Mouse (Mus musculus) midbrain, embryonic 11.5 days (tissue): ENCODE results near the gene Retreg3. TPM values are rescaled to one million over a fixed set of nuclear protein-coding genes. Genes with fewer than 3 reads are reported as not detected.
A peak's percentile ranks its signal among the peaks of the same experiment; 100 is the strongest.

Experiments used
- ATAC-seq: fragments of 200-750 bp; cut with Nextera tagmentation; 2 replicates; pipeline ENCODE4 v1.8.0; 2017; ENCODE audit warnings: moderate TSS enrichment, moderate library complexity; ENCODE audit not compliant: low FRiP score
- DNase-seq: peaks from one replicate; pipeline ENCODE4 v3.0.0; 2015; ENCODE audit warnings: low spot score; ENCODE audit errors: missing footprints
- H3K27ac ChIP-seq: fragments of 300-500 bp; sonication (generic); 2 replicates; pipeline ENCODE4 v1.5.1; 2014; ENCODE audit warnings: low read depth, low read length
- H3K27me3 ChIP-seq: fragments of 300-500 bp; sonication (generic); 2 replicates; pipeline ENCODE4 v1.6.1; 2014; ENCODE audit warnings: mild to moderate bottlenecking, low read length, moderate library complexity, mixed read lengths; ENCODE audit not compliant: control insufficient read depth, insufficient read depth
- H3K36me3 ChIP-seq: fragments of 300-500 bp; sonication (generic); 2 replicates; pipeline ENCODE4 v1.6.1; 2014; ENCODE audit warnings: mild to moderate bottlenecking, low read length, moderate library complexity, mixed read lengths; ENCODE audit not compliant: control insufficient read depth, insufficient read depth
- H3K4me1 ChIP-seq: fragments of 300-500 bp; sonication (generic); 2 replicates; pipeline ENCODE4 v1.6.1; 2014; ENCODE audit warnings: low read length; ENCODE audit not compliant: control insufficient read depth, insufficient read depth
- H3K4me2 ChIP-seq: fragments of 300-500 bp; sonication (generic); 2 replicates; pipeline ENCODE4 v1.6.1; 2014; ENCODE audit warnings: mild to moderate bottlenecking, moderate library complexity
- H3K4me3 ChIP-seq: fragments of 300-500 bp; sonication (generic); 2 replicates; pipeline ENCODE4 v1.5.1; 2014; ENCODE audit warnings: low read depth, low read length
- H3K9ac ChIP-seq: fragments of 300-500 bp; sonication (generic); 2 replicates; pipeline ENCODE4 v1.6.1; 2014; ENCODE audit warnings: low read length
- H3K9me3 ChIP-seq: fragments of 300-500 bp; sonication (generic); 2 replicates; pipeline ENCODE4 v1.6.1; 2016; ENCODE audit warnings: low read length; ENCODE audit not compliant: control insufficient read depth
- WGBS: fragments of 180-500 bp; shearing (Covaris S2); extraction: QIAGEN DNeasy Blood & Tissue Kit; methylation state at CpG from one replicate; pipeline ENCODE4 v1.1.7; 2014; 5-methylcytosine and 5-hydroxymethylcytosine counted together
- polyA plus RNA-seq: library from polyadenylated mRNA; unstranded; fragments of >200 nt; fragmentation: Nextera tagmentation; extraction: Ambion mirVana; gene quantifications from 2 replicates; pipeline ENCODE4 v1.2.1, GENCODE M21; 2014

The Retreg3 gene
- polyA plus RNA-seq, 1 experiment from 2014 or later: 11.4 TPM

DNA sequence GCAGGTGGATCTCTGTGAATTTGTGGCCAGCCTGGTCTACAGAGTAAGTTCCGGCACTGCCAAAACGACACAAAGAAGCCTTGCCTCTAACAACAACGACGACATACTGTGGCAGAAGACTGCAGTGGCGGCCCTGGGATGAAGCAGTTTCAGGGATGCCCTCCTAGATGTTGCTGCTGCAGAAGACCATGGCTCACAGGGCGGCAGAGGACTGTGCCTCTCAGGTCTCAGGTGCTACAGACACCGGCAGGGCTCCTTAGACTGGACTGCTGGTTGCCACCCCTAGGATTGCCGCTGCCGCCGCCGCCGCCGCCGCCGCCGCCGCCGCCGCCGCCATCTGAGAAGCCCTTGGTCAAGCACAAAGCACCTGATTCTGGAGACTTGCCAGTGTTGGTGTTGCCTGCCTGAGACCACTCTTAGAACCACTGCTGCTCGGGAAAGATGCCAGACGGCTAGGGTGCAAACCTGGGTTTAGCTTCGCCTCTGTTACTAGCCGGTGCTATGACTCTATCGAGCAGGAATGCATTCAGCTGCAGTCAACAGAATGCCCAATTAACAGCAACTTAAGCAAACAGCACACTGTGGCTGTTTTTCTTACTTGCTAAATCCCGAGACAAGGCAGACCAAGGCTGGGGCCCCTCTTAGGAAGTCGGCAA, 20.6 kb upstream of the Retreg3 start:
- ATAC-seq: no peak
- H3K27ac ChIP-seq: no peak overlapping the region

DNA sequence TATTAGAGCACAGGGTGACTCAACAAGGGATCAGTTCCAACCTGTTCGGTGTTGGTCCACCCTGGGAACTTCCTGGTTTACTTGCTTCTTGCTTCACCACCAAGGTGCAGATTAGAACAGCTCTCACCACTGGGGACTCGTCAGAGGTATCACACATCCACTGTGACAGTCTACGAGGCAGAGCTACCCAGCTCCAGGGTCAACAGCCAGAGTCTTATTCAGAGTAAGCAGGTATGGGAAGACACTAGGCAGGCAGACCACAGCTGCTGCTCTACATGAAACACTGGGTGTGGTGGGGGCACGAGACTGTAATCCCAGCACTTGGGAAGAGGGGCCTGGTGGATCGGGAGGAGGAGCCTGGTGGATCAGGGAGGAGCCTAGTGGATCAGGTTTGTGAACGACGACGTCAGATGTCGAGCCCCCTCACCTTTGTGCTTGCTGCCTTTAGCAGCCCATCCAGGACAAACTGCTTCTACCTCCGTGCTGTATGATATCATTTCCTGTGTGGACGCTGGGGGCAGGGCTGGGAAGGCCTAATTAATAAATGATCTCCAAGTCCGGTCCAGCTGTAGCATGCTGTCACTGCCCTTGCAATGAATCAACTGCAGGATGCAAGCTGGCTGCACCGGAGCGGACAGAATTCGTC, 19.0 kb upstream of the Retreg3 start:
- Histone ChIP-seq H3K9me3 (no peaks in the 10 kb centered on the region), H3K27ac (no peak overlapping the region), H3K36me3 (no peaks in the 10 kb centered on the region), H3K27me3 (no peaks in the 10 kb centered on the region), H3K4me2 (peak overlapping the region; percentile 22), H3K4me3 (no peak overlapping the region; the same call in 1 of the 2 replicates), H3K9ac (0 out of 2 replicates have a peak overlapping the region, but pooled peaks have one; percentile 0), H3K4me1 (no peaks in the 10 kb centered on the region)
- ATAC-seq (peak; percentile 65; the same call in 1 of the 2 replicates), DNase-seq (peak; percentile 88)
- 30% methylated on average over 15 of the region's 15 CpGs for WGBS

More for the DNA sequence above, 20.6 kb upstream of the Retreg3 start:
- H3K9ac ChIP-seq: peak overlapping the region; percentile 6; the same call in 1 of the 2 replicates
- peak overlapping the region; percentile 11; the same call in 1 of the 2 replicates for H3K4me3 ChIP-seq
- WGBS: 40% methylated on average over 27 of the region's 27 CpGs
- DNase-seq: peak; percentile 91
- no peaks in the 10 kb centered on the region for H3K36me3 ChIP-seq
- peaks cover 3% of the 10 kb centered on the region; the same call in 1 of the 2 replicates for H3K4me1 ChIP-seq
- H3K27me3 ChIP-seq: no peaks in the 10 kb centered on the region
- no peaks in the 10 kb centered on the region for H3K9me3 ChIP-seq
- peak overlapping the region; percentile 41 for H3K4me2 ChIP-seq

DNA sequence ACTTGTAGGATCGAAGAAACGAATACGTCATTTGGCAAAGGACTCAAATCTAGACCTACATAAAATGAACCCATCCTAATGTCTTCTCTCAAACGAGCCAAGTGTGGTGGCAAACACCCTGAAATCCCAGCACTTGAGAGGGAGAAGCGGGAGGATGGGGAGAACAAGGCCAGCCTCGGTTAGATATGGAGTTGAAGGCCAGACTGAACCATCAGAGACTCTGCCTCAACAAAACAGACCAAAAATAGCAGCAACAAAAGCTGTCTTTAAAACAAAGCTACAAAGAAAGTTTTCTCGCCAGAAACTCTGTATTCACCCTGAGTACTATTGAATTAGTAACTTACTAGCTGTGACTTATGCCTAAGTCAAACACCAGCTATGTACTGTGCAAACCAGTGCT, 17.3 kb upstream of the Retreg3 start:
- ATAC-seq (no peak), DNase-seq (peak; percentile 79)
- Histone ChIP-seq H3K27ac (no peak overlapping the region), H3K4me3 (no peak overlapping the region), H3K9ac (no peak overlapping the region), H3K27me3 (no peaks in the 10 kb centered on the region), H3K4me1 (no peaks in the 10 kb centered on the region), H3K36me3 (no peaks in the 10 kb centered on the region), H3K9me3 (no peaks in the 10 kb centered on the region), H3K4me2 (no peak overlapping the region)
- 85% methylated on average over 7 of the region's 7 CpGs for whole genome bisulfite sequencing

DNA sequence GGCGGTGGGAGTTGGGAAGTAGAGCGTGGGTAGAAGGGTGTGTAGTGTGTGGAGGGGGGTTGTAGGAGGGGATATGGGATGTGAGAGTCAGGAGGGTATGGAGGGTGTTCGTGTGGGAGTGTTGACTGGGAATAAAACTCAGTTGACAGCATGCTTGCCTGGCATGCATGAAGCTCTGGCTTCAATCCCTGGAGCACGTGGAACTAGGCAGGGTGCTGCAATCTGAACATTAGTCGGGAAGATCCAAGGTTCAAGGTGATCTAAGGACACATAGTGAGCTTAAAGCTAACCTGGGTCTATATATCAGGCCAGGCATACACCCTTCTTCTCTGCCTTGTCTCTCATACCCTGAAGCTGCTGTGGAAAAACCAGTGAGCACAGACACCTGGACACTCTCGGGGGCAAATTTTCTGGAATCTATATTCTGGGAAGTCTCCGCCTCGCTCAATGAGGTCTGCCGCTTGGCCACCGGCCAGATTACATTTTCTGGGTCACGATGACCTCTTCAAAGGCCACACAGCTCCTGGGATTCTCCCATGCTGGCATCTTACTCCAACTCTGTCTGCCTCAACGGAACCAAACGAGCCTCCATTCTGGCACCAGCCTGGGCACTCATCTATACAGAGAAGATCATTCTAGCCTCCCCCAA, 14.6 kb upstream of the Retreg3 start:
- no peak overlapping the region for H3K4me3 ChIP-seq
- no peak overlapping the region for H3K9ac ChIP-seq
- no peak overlapping the region for H3K4me2 ChIP-seq
- DNase-seq (peak; percentile 33), ATAC-seq (no peak)
- WGBS: 80% methylated on average over 13 of the region's 13 CpGs
- H3K36me3 ChIP-seq: no peaks in the 10 kb centered on the region
- no peaks in the 10 kb centered on the region for H3K27me3 ChIP-seq
- H3K27ac ChIP-seq: no peak overlapping the region
- H3K4me1 ChIP-seq: no peaks in the 10 kb centered on the region
- no peaks in the 10 kb centered on the region for H3K9me3 ChIP-seq

DNA sequence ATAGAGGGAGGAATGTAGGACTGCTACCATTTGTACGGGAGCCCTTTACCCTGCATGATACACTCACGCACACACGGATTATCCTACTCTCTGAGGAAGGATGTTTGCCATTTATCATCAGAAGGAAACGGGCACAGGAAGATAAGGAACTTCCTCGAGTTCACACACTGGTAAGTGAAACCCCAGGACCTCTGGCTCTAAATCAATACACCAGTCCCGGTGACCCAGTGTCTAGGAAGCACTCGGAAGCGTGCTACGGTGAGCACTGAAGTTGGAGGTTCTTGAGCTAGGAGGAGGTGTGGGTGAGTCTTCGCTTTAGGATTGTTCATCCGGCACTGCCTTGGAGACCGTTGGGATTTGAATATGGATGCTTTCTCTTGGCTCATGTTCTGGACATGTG, 13.3 kb upstream of the Retreg3 start:
- no peak overlapping the region for H3K4me3 ChIP-seq
- H3K27ac ChIP-seq: no peak overlapping the region
- H3K27me3 ChIP-seq: no peaks in the 10 kb centered on the region
- DNase-seq: peak; percentile 64
- WGBS: 85% methylated on average over 12 of the region's 12 CpGs
- H3K9me3 ChIP-seq: no peaks in the 10 kb centered on the region
- H3K9ac ChIP-seq: no peak overlapping the region
- no peak for ATAC-seq
- no peaks in the 10 kb centered on the region for H3K36me3 ChIP-seq
- H3K4me1 ChIP-seq: no peaks in the 10 kb centered on the region
- no peak overlapping the region for H3K4me2 ChIP-seq

DNA sequence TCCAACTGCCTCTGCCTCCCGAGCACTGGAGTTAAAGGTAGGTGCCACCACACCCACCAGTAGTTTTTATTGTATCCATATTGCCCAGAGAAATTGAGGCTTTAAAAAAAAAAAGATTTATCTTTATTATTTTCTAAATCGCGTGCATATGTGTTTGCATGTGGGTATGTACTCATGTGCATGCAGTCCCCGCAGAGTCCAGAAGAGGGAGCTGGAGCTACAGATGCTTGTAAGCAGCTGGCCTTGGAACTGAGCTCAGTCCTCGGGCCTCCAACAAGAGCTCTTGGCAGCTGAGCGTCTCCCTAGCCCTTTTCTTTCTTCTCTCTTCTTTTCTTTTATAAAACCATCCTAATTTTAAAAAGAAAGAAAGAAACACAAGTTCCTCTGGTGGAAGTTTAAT, 12.0 kb upstream of the Retreg3 start:
- Histone ChIP-seq H3K9ac (no peak overlapping the region), H3K4me2 (no peak overlapping the region), H3K27ac (no peak overlapping the region), H3K27me3 (no peaks in the 10 kb centered on the region), H3K36me3 (peaks cover under 1% of the 10 kb centered on the region), H3K4me3 (no peak overlapping the region), H3K9me3 (no peaks in the 10 kb centered on the region), H3K4me1 (no peaks in the 10 kb centered on the region)
- DNase-seq (peak; percentile 89), ATAC-seq (no peak)
- 87% methylated on average over 6 of the region's 6 CpGs for WGBS

DNA sequence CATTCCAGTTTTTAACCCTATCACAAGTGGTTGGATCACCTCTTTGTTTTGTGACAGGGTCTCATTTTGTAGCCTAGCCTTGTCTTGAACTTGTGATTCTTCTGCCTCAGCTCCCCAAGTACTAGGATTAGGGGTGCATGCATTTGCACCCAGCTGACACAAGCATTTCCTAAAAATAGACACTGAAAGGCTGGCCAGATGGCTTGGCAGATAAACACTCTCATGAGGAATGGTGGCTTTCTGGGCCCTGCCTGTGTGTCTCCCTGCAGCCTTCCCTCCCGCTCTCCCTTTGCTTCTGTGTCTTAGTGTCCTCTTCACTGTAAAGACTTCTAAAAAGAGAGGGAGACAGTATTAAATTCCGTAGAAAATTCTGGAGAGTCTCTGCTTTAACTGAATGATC, 11.5 kb upstream of the Retreg3 start:
- Histone ChIP-seq H3K36me3 (peaks cover 5% of the 10 kb centered on the region), H3K4me1 (no peaks in the 10 kb centered on the region), H3K4me3 (no peak overlapping the region), H3K9me3 (no peaks in the 10 kb centered on the region), H3K9ac (no peak overlapping the region), H3K27me3 (no peaks in the 10 kb centered on the region), H3K4me2 (no peak overlapping the region), H3K27ac (no peak overlapping the region)
- DNase-seq (no peak), ATAC-seq (no peak)
- WGBS: 96% methylated on average over 2 of the region's 2 CpGs

DNA sequence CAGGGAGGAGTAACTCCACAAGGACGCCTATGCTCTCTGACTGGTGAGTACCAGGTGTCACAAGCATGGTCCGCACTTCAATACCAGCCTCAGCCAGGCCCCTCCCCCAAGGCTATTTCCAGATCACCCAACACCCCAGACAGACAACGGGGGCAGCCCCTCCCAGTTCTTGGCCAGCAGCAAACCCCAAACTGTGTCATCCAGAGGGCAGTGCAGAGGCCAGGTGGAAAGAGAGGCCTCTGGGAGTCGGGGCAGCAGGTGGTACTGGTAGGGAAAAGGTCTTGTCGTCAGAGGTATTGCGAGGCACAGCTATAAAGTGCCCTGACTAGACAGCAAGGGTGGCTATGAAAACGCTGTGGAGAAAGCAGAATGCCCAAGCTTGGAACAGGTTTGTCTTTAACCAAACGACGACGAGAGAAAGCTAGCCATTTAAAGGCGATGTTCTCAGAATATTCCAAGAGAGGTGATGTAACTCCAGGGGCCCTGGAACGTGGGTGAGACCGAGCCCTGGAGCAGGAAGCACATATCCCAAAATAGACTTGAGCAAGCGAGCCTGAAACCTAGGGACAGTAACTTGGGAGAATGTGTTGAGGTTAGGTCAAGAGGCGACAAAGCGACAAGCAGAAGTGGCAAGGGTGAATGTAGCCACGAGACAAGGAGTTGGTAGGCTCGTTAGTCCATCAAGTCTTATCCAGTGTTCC, 10.5 kb upstream of the Retreg3 start:
- Histone ChIP-seq H3K27me3 (no peaks in the 10 kb centered on the region), H3K36me3 (peaks cover 9% of the 10 kb centered on the region), H3K4me2 (no peak overlapping the region), H3K4me3 (no peak overlapping the region), H3K9ac (no peak overlapping the region), H3K27ac (no peak overlapping the region), H3K4me1 (no peaks in the 10 kb centered on the region), H3K9me3 (no peaks in the 10 kb centered on the region)
- ATAC-seq: no peak
- WGBS: 56% methylated on average over 18 of the region's 18 CpGs
- no peak for DNase-seq
